In the genomic region with DNA sequence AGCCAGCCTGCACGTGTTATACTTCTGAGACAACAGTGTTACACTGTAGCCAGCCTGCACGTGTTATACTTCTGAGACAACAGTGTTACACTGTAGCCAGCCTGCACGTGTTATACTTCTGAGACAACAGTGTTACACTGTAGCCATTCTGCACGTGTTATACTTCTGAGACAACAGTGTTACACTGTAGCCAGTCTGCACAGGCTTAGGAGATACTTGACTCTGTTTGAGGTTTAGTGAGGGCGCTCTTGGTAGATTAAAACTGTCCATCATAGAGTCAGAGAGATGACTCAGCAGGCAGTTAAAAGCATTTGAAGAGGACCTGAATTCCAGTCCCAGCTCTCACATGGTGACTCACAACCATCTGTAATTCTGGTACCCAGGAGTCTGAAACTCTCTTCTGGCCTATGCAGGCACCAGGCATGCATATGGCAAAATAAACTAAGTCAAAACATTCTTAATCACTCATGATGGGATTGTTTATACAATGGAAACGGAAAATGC, we compare ENCODE assay signal across 24 mouse cellular contexts. TPM values are rescaled to one million over a fixed set of nuclear protein-coding genes. Genes with fewer than 3 reads are reported as not detected.
DNase-seq lines count a peak whose midpoint lies in the region; TF ChIP-seq lines count a peak whose summit lies in the region.
"Not testable (repeated sequence)": the region's sequence is repeated elsewhere in the genome, so short reads cannot be mapped to it uniquely, and the experiment has no call there.
"Had no signal": no experiment of that assay in that cellular context is flagged by ENCODE, and none has a peak within 500 bp of the region (broad histone marks: within the 10 kb centered on the region; RNA-seq: fewer than 3 reads in every experiment).

No protein-coding gene starts in this region.

- peak; percentile 67 for DNase-seq in 3134 (ENCODE audit: extremely low read depth, insufficient read length, low spot score)
- peak; percentile 65 for DNase-seq in Muller cell, postnatal 12 days (ENCODE audit: inconsistent ontology term)
- DNase-seq in adrenal gland, adult (ENCODE audit: inconsistent age in 2 of 2, low spot score in 1 of 2), result peak; percentile 14 to 47
- DNase-seq in heart, embryonic 10.5 days (ENCODE audit: low spot score), result peak; percentile 36
- peak; percentile 3 for DNase-seq in lung, postnatal 36 days

- TF ChIP-seq POLR2A in embryonic fibroblast, embryonic 13.5 days (IDR thresholded peaks at IDR 0.05; ENCODE audit: low read depth, low read length), result not testable (repeated sequence)

- H3K79me2 ChIP-seq in C2C12 (ENCODE audit: control insufficient read depth, insufficient read depth), result not testable (repeated sequence)

- not testable (repeated sequence) for H3K4me3 ChIP-seq in C2C12 (ENCODE audit: insufficient read depth, poor library complexity, severe bottlenecking); embryonic fibroblast, embryonic 13.5 days (ENCODE audit: insufficient read depth, low read length); heart, embryonic 10.5 days

- not testable (repeated sequence) for TF ChIP-seq CTCF in C2C12 (IDR thresholded peaks at IDR 0.05; ENCODE audit: control insufficient read depth, insufficient read depth, insufficient read length); embryonic fibroblast, embryonic 13.5 days (IDR thresholded peaks at IDR 0.05; ENCODE audit: borderline replicate concordance, insufficient read depth, low read length)

- not testable (repeated sequence) for H3ac ChIP-seq in C2C12 (ENCODE audit: control insufficient read depth, insufficient read length, low read depth)

- not testable (repeated sequence) for H3K79me3 ChIP-seq in C2C12 (ENCODE audit: low read depth)

- H3K4me1 ChIP-seq in embryonic fibroblast, embryonic 13.5 days (ENCODE audit: control insufficient read depth, insufficient read depth, low read length), result peaks cover 22% of the 10 kb centered on the region
- H3K4me1 ChIP-seq in heart, embryonic 10.5 days, result peaks cover 21% of the 10 kb centered on the region

- not testable (repeated sequence) for H3K27me3 ChIP-seq in C2C12 (ENCODE audit: control insufficient read depth, insufficient read depth, insufficient read length); heart, embryonic 10.5 days (ENCODE audit: insufficient read depth, poor library complexity, severe bottlenecking)

- peak overlapping the region; percentile 29; the same call in 1 of the 2 replicates for H3K27ac ChIP-seq in embryonic fibroblast, embryonic 13.5 days (ENCODE audit: insufficient read depth, low read length)
- not testable (repeated sequence) for H3K27ac ChIP-seq in heart, embryonic 10.5 days

- not testable (repeated sequence) for H3K36me3 ChIP-seq in C2C12 (ENCODE audit: control insufficient read depth, insufficient read depth); heart, embryonic 10.5 days

- 66% methylated on average over 6 of the region's 6 CpGs for WGBS in heart, embryonic 10.5 days

- H3K9me3 ChIP-seq in heart, embryonic 10.5 days, result not testable (repeated sequence)

TF ChIP-seq in C2C12, 6 proteins besides CTCF, POLR2A, EP300 and RAD21:
- TF ChIP-seq FOSL1 (IDR thresholded peaks at IDR 0.05; ENCODE audit: insufficient read depth, low read length, poor library complexity, severe bottlenecking) (peak; percentile 88), MAX (IDR thresholded peaks at IDR 0.05) (peak; percentile 51)

RNA-seq across cellular contexts. Expression of a gene that starts 5.0 kb away (rescaled TPM):
- polyA plus RNA-seq in C2C12 (2012; fragmentation: generic; extraction: Trizol), result 7.0 TPM
- 7.5 and 9.4 TPM in 2 replicates for polyA plus RNA-seq in embryonic fibroblast, embryonic 13.5 days (2011; ENCODE audit: insufficient read length, low read depth, missing spikeins)
- 4.4 and 8.5 TPM in 2 replicates for polyA plus RNA-seq in heart, embryonic 10.5 days (2016; fragmentation: Nextera tagmentation; extraction: Ambion mirVana)

RNA-seq across cellular contexts. Expression of a gene that starts 5.5 kb away (rescaled TPM):
- not detected for polyA plus RNA-seq in C2C12 (2012; fragmentation: generic; extraction: Trizol)
- not detected in 2 replicates for polyA plus RNA-seq in embryonic fibroblast, embryonic 13.5 days (2011; ENCODE audit: insufficient read length, low read depth, missing spikeins)
- polyA plus RNA-seq in heart, embryonic 10.5 days (2016; fragmentation: Nextera tagmentation; extraction: Ambion mirVana), result not detected in 2 replicates
- polyA plus RNA-seq: activated CD4-positive, CD25-positive, alpha-beta regulatory T cell, adult 4 months; brain, embryonic 14.5 days; cortical plate, adult 2 months; embryonic facial prominence, embryonic 10.5 days; embryonic facial prominence, embryonic 13.5 days; forebrain, embryonic 11.5 days; forebrain, embryonic 14.5 days; forebrain, postnatal 0 days; frontal cortex, adult 2 months; G1E; heart, embryonic 13.5 days; heart, embryonic 16.5 days; hindbrain, embryonic 11.5 days; hindbrain, embryonic 14.5 days; hindbrain, postnatal 0 days; intestine, embryonic 16.5 days; kidney, adult 2 months had no signal

RNA-seq across cellular contexts. Expression of a gene that starts 31.8 kb away (rescaled TPM):
- 6.1 TPM for polyA plus RNA-seq in C2C12 (2012; fragmentation: generic; extraction: Trizol)
- polyA plus RNA-seq in embryonic fibroblast, embryonic 13.5 days (2011; ENCODE audit: insufficient read length, low read depth, missing spikeins), result 11.3 and 19.0 TPM in 2 replicates
- polyA plus RNA-seq in heart, embryonic 10.5 days (2016; fragmentation: Nextera tagmentation; extraction: Ambion mirVana), result 16.6 and 20.7 TPM in 2 replicates

RNA-seq across cellular contexts. Expression of a gene that starts 31.8 kb away (rescaled TPM):
- polyA plus RNA-seq in C2C12 (2012; fragmentation: generic; extraction: Trizol), result 9.4 TPM
- 5.7 and 11.7 TPM in 2 replicates for polyA plus RNA-seq in embryonic fibroblast, embryonic 13.5 days (2011; ENCODE audit: insufficient read length, low read depth, missing spikeins)
- 20.6 and 21.8 TPM in 2 replicates for polyA plus RNA-seq in heart, embryonic 10.5 days (2016; fragmentation: Nextera tagmentation; extraction: Ambion mirVana)

RNA-seq across cellular contexts. Expression of a gene that starts 51.9 kb away (rescaled TPM):
- polyA plus RNA-seq in C2C12 (2012; fragmentation: generic; extraction: Trizol), result 15.6 TPM
- polyA plus RNA-seq in embryonic fibroblast, embryonic 13.5 days (2011; ENCODE audit: insufficient read length, low read depth, missing spikeins), result 13.1 and 18.1 TPM in 2 replicates
- polyA plus RNA-seq in heart, embryonic 10.5 days (2016; fragmentation: Nextera tagmentation; extraction: Ambion mirVana), result 56.7 and 78.7 TPM in 2 replicates
- polyA plus RNA-seq: G1E had no signal

Comparison
In these comparisons a context has a peak if more than half of its experiments do, and no peak if none do; other contexts are left out.
1. DNase-seq: peak in every context shown above with its lines; median percentile 67 in 3134; 65 in Muller cell, postnatal 12 days; 36 in heart, embryonic 10.5 days; 30 in adrenal gland, adult; 3 in lung, postnatal 36 days.